Mouse (Mus musculus) ES-Bruce4 (cell line): ENCODE results near the gene Ctnnd2. TPM values are rescaled to one million over a fixed set of nuclear protein-coding genes. Genes with fewer than 3 reads are reported as not detected.

Source experiments
- H3K27ac ChIP-seq: 2 replicates; pipeline ENCODE4 v1.5.1; 2012; ENCODE audit warnings: low read length, inconsistent platforms; ENCODE audit not compliant: insufficient read depth
- H3K27me3 ChIP-seq: 2 replicates; pipeline ENCODE4 v1.6.1; 2012; ENCODE audit warnings: mild to moderate bottlenecking, low read length, inconsistent platforms; ENCODE audit not compliant: control insufficient read depth, poor library complexity, insufficient read depth, severe bottlenecking
- H3K36me3 ChIP-seq: 2 replicates; pipeline ENCODE4 v1.6.1; 2012; ENCODE audit warnings: inconsistent platforms, mild to moderate bottlenecking, low read length, moderate library complexity; ENCODE audit not compliant: control insufficient read depth, poor library complexity, insufficient read depth, severe bottlenecking
- H3K4me1 ChIP-seq: one replicate; pipeline ENCODE4 v1.8.1; 2011; ENCODE audit warnings: low read length; ENCODE audit not compliant: control insufficient read depth, insufficient read depth
- H3K4me3 ChIP-seq: 2 replicates; pipeline ENCODE4 v1.5.1; 2011; ENCODE audit warnings: low read depth, mild to moderate bottlenecking, low read length
- H3K9ac ChIP-seq: 2 replicates; pipeline ENCODE4 v1.6.1; 2012; ENCODE audit warnings: low read depth, mild to moderate bottlenecking, inconsistent platforms; ENCODE audit not compliant: poor library complexity, severe bottlenecking
- H3K9me3 ChIP-seq: replicated peaks from 2 replicates; pipeline ENCODE4 v1.6.1; 2012; ENCODE audit warnings: mild to moderate bottlenecking, low read length, inconsistent platforms; ENCODE audit not compliant: control insufficient read depth, poor library complexity, insufficient read depth, severe bottlenecking
- CTCF ChIP-seq: IDR thresholded peaks from one replicate; pipeline ENCODE4 v1.8.1; 2011; ENCODE audit warnings: low read depth, low read length
- EP300 ChIP-seq: IDR thresholded peaks from 2 replicates; pipeline ENCODE4 v1.6.1; 2011; ENCODE audit warnings: low read depth, low read length; ENCODE audit not compliant: insufficient read depth
- POLR2A ChIP-seq: IDR thresholded peaks from one replicate; pipeline ENCODE4 v1.8.1; 2011; ENCODE audit warnings: low read length; ENCODE audit not compliant: insufficient read depth
- polyA plus RNA-seq: library from polyadenylated mRNA; stranded (reverse); fragments of >200 nt; gene quantifications from 2 replicates; pipeline ENCODE4 v1.2.4, GENCODE M21; 2011; ENCODE audit warnings: low read depth; ENCODE audit not compliant: missing spikeins, insufficient read depth, insufficient read length

Ctnnd2 gene
- polyA plus RNA-seq, 1 experiment: 2.4 TPM

- Histone ChIP-seq H3K9me3 (no peaks in the 10 kb centered on the region), H3K9ac (no peak overlapping the region), H3K36me3 (no peaks in the 10 kb centered on the region), H3K27me3 (no peaks in the 10 kb centered on the region), H3K4me3 (no peak overlapping the region), H3K4me1 (no peaks in the 10 kb centered on the region), H3K27ac (no peak overlapping the region)
- TF ChIP-seq CTCF (no peak), POLR2A (no peak), EP300 (no peak)
Observed at GRCm38 (mm10) chr15:30655433-30655832, 483.0 kb downstream of the Ctnnd2 start.

- no peak overlapping the region for H3K4me3 ChIP-seq
- no peak overlapping the region for H3K27ac ChIP-seq
- no peaks in the 10 kb centered on the region for H3K9me3 ChIP-seq
- no peaks in the 10 kb centered on the region for H3K27me3 ChIP-seq
- H3K9ac ChIP-seq: no peak overlapping the region
- H3K36me3 ChIP-seq: no peaks in the 10 kb centered on the region
- peaks cover 3% of the 10 kb centered on the region for H3K4me1 ChIP-seq
- no peak for TF ChIP-seq POLR2A
Observed at GRCm38 (mm10) chr15:30657588-30657987, 485.2 kb downstream of the Ctnnd2 start.

- TF ChIP-seq EP300 (no peak), CTCF (no peak), POLR2A (no peak)
- H3K27me3 ChIP-seq: no peaks in the 10 kb centered on the region; the same call in 1 of the 2 replicates
- H3K4me1 ChIP-seq: peaks cover 4% of the 10 kb centered on the region
- no peaks in the 10 kb centered on the region for H3K36me3 ChIP-seq
- no peak overlapping the region for H3K4me3 ChIP-seq
- H3K9me3 ChIP-seq: no peaks in the 10 kb centered on the region
- no peak overlapping the region for H3K9ac ChIP-seq
- no peak overlapping the region for H3K27ac ChIP-seq
Observed at GRCm38 (mm10) chr15:30660539-30661149, 488.3 kb downstream of the Ctnnd2 start.

- H3K9ac ChIP-seq: no peak overlapping the region
- H3K4me3 ChIP-seq: no peak overlapping the region
- no peaks in the 10 kb centered on the region for H3K36me3 ChIP-seq
- TF ChIP-seq POLR2A (no peak), CTCF (no peak), EP300 (no peak)
- no peaks in the 10 kb centered on the region; the same call in 1 of the 2 replicates for H3K27me3 ChIP-seq
- H3K27ac ChIP-seq: peak overlapping the region; percentile 18; the same call in 1 of the 2 replicates
- peaks cover 4% of the 10 kb centered on the region for H3K4me1 ChIP-seq
- H3K9me3 ChIP-seq: no peaks in the 10 kb centered on the region
Observed at GRCm38 (mm10) chr15:30661689-30662422, 489.5 kb downstream of the Ctnnd2 start.

- peaks cover 1% of the 10 kb centered on the region for H3K4me1 ChIP-seq
- H3K27ac ChIP-seq: no peak overlapping the region
- TF ChIP-seq CTCF (no peak), EP300 (no peak), POLR2A (no peak)
- no peaks in the 10 kb centered on the region for H3K36me3 ChIP-seq
- no peaks in the 10 kb centered on the region; the same call in 1 of the 2 replicates for H3K27me3 ChIP-seq
- no peak overlapping the region for H3K9ac ChIP-seq
- no peak overlapping the region for H3K4me3 ChIP-seq
- H3K9me3 ChIP-seq: no peaks in the 10 kb centered on the region
Observed at GRCm38 (mm10) chr15:30667819-30668587, 495.6 kb downstream of the Ctnnd2 start.

GRCm38 (mm10) chr15:30681939-30682338 lies 509.5 kb downstream of the Ctnnd2 start:
- H3K27me3 ChIP-seq: no peaks in the 10 kb centered on the region
- no peak overlapping the region for H3K9ac ChIP-seq
- H3K36me3 ChIP-seq: no peaks in the 10 kb centered on the region
- H3K4me3 ChIP-seq: no peak overlapping the region
- H3K27ac ChIP-seq: no peak overlapping the region
- H3K4me1 ChIP-seq: no peaks in the 10 kb centered on the region
- H3K9me3 ChIP-seq: no peaks in the 10 kb centered on the region
- no peak for TF ChIP-seq EP300
- TF ChIP-seq POLR2A: no peak
- TF ChIP-seq CTCF: no peak
